Mouse (Mus musculus): ENCODE data around the gene Ccr7.

Ccr7 gene

DNA sequence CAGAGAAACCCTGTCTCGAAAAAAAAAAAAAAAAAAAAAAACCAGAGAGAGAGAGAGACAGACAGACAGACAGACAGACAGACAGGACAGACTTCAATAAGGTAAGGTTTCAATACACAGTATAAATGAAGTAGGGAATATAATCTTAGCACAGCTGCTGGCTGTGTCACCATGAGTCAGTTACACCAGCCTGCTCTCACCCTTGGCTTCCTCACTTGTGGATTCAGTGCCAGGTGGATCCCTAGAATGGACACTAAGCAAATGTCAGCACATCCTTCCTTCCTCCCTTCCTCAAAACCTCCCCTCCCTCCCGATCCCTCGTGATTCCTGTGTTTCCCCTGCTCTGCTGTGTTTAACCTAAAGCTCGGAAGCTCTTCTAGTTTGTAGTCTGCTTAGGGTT lies 17.5 kb downstream of the Ccr7 start:
- no peak for DNase-seq (ENCODE audit: low spot score in 2 of 2)

DNA sequence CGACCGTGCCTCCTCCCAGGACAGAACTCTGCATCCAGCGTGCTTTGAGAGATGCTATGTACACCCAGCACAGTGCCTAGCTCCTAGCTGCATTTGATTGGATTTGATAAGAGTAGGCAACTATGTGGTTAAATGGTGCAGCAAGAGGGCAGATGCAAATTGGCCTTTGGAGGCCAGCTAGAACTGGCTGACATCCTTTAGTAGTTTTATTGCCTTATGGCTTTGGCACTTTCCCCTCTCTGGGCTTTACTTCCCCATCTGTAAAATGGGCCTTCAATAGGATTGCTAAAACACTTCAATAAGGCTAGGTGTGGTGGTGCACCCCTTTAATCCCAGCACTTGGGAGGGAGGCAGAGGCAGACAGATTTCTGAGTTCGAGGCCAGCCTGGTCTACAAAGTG lies 17.9 kb downstream of the Ccr7 start:
- DNase-seq (ENCODE audit: low spot score in 2 of 2), result no peak

DNA sequence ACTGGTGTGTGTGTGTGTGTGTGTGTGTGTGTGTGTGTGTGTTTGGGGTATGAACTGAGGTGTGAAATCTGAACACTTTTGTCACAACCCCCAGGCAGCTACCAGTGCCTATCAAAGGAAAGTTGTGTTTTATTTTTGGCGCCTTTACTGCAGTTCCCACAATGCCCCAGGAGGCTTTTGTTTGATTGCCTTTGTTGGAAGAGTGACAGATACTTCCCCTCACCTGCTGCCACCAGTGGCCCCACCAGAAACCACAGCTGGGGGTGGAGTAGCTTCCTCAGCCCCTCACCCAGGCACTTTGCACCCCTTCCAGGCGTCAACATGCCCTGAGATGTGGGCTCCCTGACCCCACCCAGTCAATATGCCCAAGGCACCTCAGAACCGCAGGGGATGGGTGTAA lies 18.5 kb downstream of the Ccr7 start:
- no peak for DNase-seq (ENCODE audit: low spot score in 2 of 2)

- no peak for DNase-seq (ENCODE audit: low spot score in 2 of 2)
Measured at GRCm38 (mm10) chr11:99135047-99135440, 19.8 kb downstream of the Ccr7 start.

DNA sequence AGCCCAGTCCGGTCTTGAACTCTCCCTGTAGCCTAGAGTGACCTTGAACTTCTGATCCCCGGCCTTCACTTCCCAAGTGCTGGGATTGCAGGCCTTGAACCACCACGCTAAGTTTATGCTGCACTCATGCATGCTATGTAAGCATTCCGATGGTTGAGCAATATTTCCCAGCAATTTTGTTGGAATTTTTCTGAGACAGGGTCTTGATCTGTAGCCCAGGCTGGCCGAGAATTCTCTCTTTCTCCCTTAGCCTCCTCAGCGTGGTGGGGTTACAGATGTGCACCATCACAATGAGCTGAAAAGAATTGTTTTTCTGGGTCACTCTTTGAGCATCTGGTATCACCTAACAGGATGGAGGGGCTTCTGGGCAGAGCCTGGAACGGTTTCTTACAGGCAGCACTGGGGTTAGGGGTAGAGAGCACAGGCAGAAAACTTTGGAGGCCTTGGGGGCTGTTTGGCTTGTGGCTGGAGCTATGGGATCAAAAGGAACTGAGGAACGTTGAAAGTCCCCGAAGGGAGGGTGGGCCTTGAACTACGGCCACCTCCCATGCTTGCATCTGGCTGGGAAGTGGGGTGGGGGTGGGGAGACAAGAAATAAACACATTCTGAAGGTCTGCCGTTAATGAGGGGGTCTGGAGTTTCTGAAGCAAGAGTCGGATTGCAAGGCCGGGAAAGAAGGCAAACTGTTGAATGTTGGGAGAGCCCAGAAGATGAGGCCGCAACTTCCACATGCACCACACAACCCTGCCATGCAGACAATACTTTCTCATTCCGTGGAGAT lies 20.4 kb downstream of the Ccr7 start:
- no peak for DNase-seq (ENCODE audit: low spot score in 2 of 2)

DNA sequence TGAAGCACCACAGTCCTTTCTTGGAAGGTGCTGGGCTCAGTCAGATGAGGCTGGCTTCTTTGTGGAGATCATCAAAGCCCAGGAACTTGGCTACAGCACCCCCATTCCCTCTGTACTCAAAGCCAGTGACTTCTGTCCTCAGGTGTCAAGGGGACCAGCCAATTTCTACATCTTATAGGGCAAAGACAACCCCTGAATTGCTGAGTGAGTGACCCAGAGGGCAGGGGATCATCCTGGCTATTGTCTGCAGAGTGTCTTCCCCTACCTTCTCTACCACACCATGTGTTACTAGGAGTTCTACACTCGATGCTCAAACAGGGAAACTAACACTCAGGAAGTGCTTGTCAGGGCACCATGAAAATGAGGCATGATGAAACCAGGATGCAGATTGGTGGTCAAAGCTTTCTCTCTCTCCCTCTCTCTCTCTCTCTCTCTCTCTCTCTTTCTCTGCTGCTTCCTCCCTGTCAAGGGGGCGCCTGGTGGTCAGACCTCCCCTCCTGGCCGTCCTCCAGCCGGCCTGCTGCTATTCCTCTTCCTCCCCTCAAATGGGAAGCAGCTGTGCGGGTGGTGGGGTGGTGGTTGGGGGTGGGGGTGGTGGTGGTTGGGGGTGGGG lies 21.5 kb downstream of the Ccr7 start:
- no peak for DNase-seq (ENCODE audit: low spot score in 2 of 2)

DNA sequence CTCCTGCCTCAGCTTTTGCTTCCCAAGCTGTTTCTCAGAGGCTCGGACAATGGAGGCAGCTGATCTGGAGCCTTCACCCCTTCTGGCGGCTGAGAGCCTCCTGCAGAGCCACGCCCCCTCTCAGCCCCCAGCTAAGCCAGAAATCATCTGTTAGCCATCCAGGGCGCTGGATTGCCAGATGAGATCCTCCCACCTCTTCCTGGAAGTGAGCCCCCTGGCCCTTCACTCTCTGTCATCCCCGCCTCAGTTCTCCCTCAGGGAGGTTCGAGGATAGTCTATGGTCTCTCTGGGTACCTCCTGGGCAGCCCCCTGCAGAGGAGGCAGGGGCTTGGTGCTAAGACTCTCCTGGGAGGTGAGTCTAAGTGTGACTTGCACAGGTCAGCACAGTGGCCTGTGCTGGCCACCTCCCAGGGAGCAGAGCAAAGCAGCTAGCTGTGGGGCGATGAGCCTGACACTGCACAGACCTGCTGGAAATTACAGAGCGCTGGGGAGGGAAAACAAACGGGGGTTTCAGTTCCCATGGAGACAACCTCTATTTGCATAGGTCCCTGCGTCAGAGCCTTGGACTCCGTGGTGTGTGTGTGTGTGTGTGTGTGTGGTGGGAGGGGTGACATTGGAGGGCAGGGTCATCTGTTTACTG lies 22.7 kb downstream of the Ccr7 start:
- no peak for DNase-seq (ENCODE audit: low spot score in 2 of 2)

GRCm38 (mm10) chr11:99131463-99131840 lies 23.4 kb downstream of the Ccr7 start:
- DNase-seq (ENCODE audit: low spot score in 2 of 2), result no peak

- DNase-seq (ENCODE audit: low spot score in 2 of 2), result no peak
Measured at GRCm38 (mm10) chr11:99130736-99131462, 24.0 kb downstream of the Ccr7 start.

DNA sequence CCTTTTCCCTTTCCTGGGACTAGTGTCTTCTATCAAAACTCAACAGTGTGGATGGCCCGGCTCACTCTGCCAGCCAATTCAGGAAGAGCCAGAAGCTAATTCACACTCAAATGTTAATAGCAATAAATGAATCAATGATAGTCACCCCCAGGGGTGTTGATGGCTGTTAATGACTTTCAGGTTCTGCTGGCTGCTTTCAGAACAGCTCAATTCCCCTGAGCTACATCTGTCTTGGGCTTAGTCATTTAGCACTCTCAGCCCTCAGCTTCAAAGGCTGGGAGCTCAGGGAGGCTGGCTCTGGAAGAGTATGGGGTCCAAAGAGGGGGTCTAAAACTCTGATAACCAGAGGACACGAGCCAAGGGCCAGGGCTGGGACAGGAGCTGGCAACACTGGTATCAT lies 25.6 kb downstream of the Ccr7 start:
- DNase-seq (ENCODE audit: low spot score in 2 of 2), result no peak

GRCm38 (mm10) chr11:99127785-99128682 lies 26.8 kb downstream of the Ccr7 start:
- DNase-seq (ENCODE audit: low spot score in 2 of 2), result no peak

DNA sequence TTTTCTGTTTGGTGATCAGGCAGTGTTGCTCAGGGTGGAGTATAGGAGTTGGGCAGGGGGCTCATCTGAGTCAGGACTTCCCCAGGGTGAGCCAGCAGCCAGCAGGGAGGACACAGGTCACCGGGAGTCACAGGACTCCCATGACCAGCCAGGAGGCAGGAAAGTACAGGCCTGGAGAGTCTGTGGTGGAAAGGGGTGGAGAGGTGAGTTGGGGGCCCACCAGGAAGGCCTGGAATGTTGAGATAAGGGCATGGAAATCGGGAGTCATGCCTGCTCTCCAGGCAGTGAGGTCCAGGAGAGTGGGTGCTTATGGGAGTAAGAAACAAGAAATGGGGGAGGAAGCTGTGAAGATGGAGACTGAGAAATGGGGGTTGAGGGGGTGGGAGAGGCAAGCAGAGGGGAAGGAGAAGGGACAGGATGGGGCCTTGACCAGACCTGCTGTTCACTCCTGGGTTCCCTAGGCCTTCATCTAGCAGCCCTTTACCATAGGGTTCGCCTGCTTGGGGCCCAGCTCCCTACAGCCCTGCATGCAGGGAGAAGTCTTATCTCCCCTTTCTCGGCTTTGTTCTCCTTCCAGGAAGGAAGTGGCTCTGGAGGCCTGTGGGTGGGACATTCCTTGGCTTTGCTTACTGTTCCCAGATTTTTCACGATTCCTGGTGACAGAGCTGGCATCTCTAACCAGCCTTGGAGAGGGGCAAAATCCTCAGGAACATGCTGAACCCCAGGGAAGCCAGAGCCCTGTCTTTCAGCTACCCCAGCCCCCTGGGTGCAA lies 28.2 kb downstream of the Ccr7 start:
- DNase-seq (ENCODE audit: low spot score in 2 of 2), result peak; percentile 33 to 53

DNA sequence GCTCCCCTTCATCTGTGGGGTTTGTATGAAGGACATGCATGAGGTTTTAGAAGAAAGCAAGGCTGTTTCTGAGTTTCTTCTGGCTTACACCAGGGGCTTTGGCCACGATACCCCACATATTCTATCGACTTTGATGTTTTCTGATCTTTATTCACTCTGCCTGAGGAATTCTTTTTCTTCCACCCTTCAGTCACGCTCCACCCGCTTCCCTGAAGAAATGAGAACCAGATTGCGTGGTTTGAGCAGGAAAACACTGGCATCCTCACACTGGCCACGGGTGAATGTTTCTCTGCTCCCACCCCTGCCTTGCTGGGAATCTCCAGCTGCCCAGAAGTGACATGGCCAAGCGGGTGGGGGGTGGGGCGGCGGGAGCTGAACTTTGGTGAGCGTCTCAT lies 30.2 kb downstream of the Ccr7 start:
- DNase-seq (ENCODE audit: low spot score in 2 of 2), result no peak

GRCm38 (mm10) chr11:99123977-99124634 lies 30.8 kb downstream of the Ccr7 start:
- DNase-seq (ENCODE audit: low spot score in 2 of 2), result peak; percentile 60 to 76

GRCm38 (mm10) chr11:99122703-99123102 lies 32.2 kb downstream of the Ccr7 start:
- no peak for DNase-seq (ENCODE audit: low spot score in 2 of 2)

- peak; percentile 55 to 56 for DNase-seq (ENCODE audit: low spot score in 2 of 2)
Measured at GRCm38 (mm10) chr11:99121218-99121631, 33.7 kb downstream of the Ccr7 start.

- no peak for DNase-seq (ENCODE audit: low spot score in 2 of 2)
Measured at GRCm38 (mm10) chr11:99120524-99121217, 34.2 kb downstream of the Ccr7 start.

- no peak for DNase-seq (ENCODE audit: low spot score in 2 of 2)
Measured at GRCm38 (mm10) chr11:99118963-99119362, 35.9 kb downstream of the Ccr7 start.

DNA sequence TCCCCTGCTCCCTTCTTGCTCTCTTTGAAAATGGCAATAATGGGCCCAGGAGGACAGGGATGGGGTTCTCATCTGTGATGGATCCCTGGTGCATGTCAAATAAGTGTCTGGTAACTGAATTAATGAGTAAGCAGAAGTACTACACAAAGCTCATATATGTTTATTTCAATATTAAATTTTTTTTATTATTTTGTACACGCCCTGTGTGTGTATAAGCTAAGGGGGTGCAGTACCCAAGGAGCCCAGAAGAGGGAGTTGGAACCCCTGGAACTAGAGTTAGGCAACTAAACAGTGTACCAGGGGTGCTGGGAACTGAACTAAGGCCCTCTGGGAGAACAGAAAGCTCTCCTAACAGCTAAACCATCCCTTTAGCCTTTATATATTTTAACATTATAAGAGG lies 36.5 kb downstream of the Ccr7 start:
- DNase-seq (ENCODE audit: low spot score in 2 of 2), result no peak

All from right cerebral cortex, adult 2 months (tissue).